Mouse (Mus musculus) ES-Bruce4 (cell line): ENCODE results near the gene Cnot6l.

Experiments
- CTCF ChIP-seq: IDR thresholded peaks from one replicate; pipeline ENCODE4 v1.8.1; 2011; ENCODE audit warnings: low read depth, low read length
- POLR2A ChIP-seq: IDR thresholded peaks from one replicate; pipeline ENCODE4 v1.8.1; 2011; ENCODE audit warnings: low read length; ENCODE audit not compliant: insufficient read depth

DNA sequence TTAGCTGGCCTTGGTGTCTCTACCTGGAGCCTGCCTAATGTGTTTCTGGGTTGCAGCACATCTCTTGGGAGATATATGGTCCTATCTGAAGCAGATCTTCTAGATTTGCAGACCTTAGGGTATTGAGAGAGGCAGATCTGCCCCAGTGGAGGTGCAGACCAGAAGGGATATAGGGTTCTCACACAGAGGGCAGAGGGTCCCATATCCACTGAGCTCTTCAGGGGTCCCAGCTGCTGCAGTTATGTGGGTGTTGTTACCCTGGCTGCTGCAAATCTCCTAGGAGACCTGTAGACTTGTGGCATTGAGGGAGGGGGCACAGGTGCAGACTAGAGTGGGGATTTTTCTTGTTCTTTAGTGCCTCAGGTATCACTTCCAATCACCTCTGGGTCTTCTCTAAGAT lies 98.4 kb downstream of the Cnot6l start:
- TF ChIP-seq POLR2A (no peak), CTCF (no peak)
